Mouse (Mus musculus) gastrocnemius, postnatal 25 days (tissue): ENCODE measurements around the gene Ints2. TPM values are rescaled to one million over a fixed set of nuclear protein-coding genes. Genes with fewer than 3 reads are reported as not detected.

Experiments used
- DNase-seq: peaks from one replicate; pipeline ENCODE4 v3.0.0; 2022
- total RNA-seq, 2 experiments: library from RNA; stranded (reverse); gene quantifications; 1 replicate in 1 of 2; 2 replicates in 1 of 2; pipeline ENCODE4 v1.2.3; 2021

Ints2 gene
- total RNA-seq, 2 experiments from 2014 or later = 3.8 to 4.7 TPM

- DNase-seq = no peak
These were observed 86.6 kb downstream of the Ints2 start for GRCm38 (mm10) chr11:86170743-86171142.

Other genes starting within 250 kb of the Ints2 start
- under 1 TPM; 0.10 to 0.21 TPM for gene Brip1, start 56.4 kb downstream of the Ints2 start, total RNA-seq
- 10 to 100 TPM; 33.2 to 35.2 TPM for gene Med13, start 100.0 kb upstream of the Ints2 start, total RNA-seq
- 10 to 100 TPM; 41.5 to 48.9 TPM for gene Rnft1, start 227.1 kb upstream of the Ints2 start, total RNA-seq